Mouse (Mus musculus): ENCODE measurements at regions not wholly inside any gene's neighbourhood (a gene's known extent, or its start where the extent isn't known, plus 50 kb on each side); places are given as distances from the start of the nearest gene placed in this dataset.

DNA sequence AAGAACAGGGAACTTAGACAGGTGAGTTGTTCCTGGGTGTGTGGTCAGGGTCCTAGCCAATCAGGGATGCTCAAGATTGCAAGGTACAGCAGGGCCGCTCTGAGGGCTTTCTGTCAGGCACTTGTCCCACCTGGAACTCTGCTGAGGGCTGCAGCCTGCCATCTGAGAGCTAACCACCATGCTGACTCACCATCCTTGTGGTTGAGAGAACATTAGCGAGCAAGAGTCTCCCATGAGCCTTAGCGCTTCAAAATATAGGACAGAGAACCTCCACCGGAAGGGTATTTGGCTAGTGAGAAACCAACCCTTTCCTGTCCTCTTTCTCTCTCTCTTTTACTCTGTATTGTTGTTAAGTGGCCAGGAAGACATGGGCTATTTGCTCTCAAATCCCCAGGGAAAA, 104.1 kb upstream of the Rasgrp1 start:
- Histone ChIP-seq H3K4me2 (replicated peaks; ENCODE audit: low read depth, low read length) (no peak overlapping the region), H3K27me3 (ENCODE audit: insufficient read depth, low read length) (no peaks in the 10 kb centered on the region), H3K27ac (ENCODE audit: low read length) (no peak overlapping the region), H3K4me3 (ENCODE audit: low read length) (no peak overlapping the region), H3K36me3 (ENCODE audit: insufficient read depth, low read length) (no peaks in the 10 kb centered on the region), H3K9me3 (ENCODE audit: low read length) (no peaks in the 10 kb centered on the region), H3K4me1 (ENCODE audit: insufficient read depth, low read length) (no peaks in the 10 kb centered on the region), H3K9ac (replicated peaks; ENCODE audit: low read length) (no peak overlapping the region)
- no peak for ATAC-seq (ENCODE audit: low FRiP score, low TSS enrichment)
- 82% methylated on average over 4 of the region's 4 CpGs for WGBS

DNA sequence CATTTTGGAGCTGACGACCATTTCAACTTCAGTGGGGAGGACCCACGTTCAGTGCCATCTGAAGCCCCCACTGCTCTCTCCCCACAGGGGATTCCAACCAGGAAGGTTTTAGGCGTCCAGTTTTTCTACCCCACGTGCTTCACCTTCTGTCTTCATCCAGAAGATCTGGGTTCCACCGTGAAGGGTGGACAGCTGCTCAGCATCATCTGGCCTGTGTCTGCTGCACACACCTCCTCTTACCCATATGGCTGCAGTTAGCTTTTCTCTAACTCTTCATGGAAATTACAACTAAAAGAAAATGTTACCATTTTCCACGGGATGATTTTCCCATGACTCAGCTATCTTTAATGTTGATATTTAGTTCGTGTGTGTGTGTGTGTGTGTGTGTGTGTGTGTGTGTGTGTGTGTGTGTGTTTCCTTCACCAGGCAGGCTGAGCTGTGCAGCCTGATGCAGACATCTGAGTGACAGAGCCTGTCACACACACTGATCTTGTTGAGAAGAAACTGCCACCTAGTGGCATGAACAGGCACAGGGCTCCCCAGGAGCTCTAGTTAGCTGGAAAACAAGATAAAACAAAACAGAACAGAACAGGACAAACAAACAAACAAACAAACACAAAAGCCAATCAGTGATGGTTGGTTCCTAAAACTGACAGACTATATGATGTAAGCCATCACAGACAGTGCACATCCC, 107.5 kb upstream of the Rasgrp1 start:
- no peaks in the 10 kb centered on the region for H3K4me1 ChIP-seq (ENCODE audit: insufficient read depth, low read length)
- no peak overlapping the region for H3K9ac ChIP-seq (replicated peaks; ENCODE audit: low read length)
- no peak overlapping the region for H3K27ac ChIP-seq (ENCODE audit: low read length)
- WGBS, result 54% methylated on average over 7 of the region's 7 CpGs
- H3K4me2 ChIP-seq (replicated peaks; ENCODE audit: low read depth, low read length), result no peak overlapping the region
- peak; percentile 67 for ATAC-seq (ENCODE audit: low FRiP score, low TSS enrichment)
- no peak overlapping the region for H3K4me3 ChIP-seq (ENCODE audit: low read length)
- no peaks in the 10 kb centered on the region for H3K9me3 ChIP-seq (ENCODE audit: low read length)
- H3K27me3 ChIP-seq (ENCODE audit: insufficient read depth, low read length), result no peaks in the 10 kb centered on the region
- H3K36me3 ChIP-seq (ENCODE audit: insufficient read depth, low read length), result no peaks in the 10 kb centered on the region

DNA sequence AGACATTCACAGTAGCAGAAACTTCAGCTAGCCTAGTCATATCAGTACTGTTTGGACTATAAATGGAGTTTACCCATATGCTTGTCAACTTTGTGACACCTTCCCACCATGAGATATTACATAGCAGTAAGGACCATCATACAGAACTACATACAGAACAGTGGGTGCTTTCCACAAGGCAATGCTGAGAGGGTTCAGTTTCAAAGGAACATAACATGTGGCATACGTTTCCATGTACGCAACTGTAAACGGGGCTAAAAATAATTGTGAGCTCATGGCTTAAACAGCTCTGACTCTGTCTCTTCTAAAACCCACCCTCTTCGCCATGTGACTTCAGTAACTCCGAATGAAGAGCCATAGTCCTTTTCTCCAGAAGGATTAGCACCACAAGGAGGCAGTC, 109.0 kb upstream of the Rasgrp1 start:
- Histone ChIP-seq H3K4me1 (ENCODE audit: insufficient read depth, low read length) (no peaks in the 10 kb centered on the region), H3K4me2 (replicated peaks; ENCODE audit: low read depth, low read length) (no peak overlapping the region), H3K9ac (replicated peaks; ENCODE audit: low read length) (no peak overlapping the region), H3K4me3 (ENCODE audit: low read length) (no peak overlapping the region), H3K9me3 (ENCODE audit: low read length) (no peaks in the 10 kb centered on the region), H3K27me3 (ENCODE audit: insufficient read depth, low read length) (no peaks in the 10 kb centered on the region), H3K27ac (ENCODE audit: low read length) (no peak overlapping the region), H3K36me3 (ENCODE audit: insufficient read depth, low read length) (no peaks in the 10 kb centered on the region)
- no peak for ATAC-seq (ENCODE audit: low FRiP score, low TSS enrichment)
- 70% methylated on average over 5 of the region's 5 CpGs for WGBS

DNA sequence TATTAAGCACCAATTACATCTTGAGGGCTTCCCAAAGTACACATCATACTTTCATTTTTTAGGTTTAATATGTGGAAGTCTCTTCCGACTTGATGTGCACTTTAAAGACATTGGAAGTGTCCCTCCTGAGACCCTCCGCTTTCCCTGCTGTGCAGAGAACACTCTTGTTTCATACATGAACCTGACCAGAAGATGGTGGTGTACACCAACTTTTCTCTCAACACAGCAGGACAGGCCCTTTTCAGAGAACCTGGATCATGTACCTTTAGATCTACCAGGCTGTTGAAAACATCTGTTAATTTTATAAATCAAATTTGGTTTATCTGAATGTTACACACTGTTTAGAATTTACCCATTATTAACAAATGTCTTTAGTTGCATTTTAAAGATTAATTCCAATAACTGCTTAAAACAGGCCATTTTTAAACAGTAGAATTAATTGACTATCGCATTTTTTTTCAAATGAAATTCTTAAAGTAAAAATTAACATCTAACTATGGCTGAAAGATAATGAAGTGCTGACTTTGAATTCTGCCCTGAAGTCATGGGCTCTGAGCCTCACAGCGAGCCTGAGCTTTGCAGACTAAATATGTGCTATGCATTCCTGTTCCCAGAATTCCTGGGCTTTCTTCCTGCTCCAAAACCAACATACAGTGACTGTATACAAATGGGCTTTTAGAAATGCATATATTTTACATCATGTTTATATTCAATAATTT, 112.4 kb upstream of the Rasgrp1 start:
- Histone ChIP-seq H3K9ac (replicated peaks; ENCODE audit: low read length) (no peak overlapping the region), H3K4me2 (replicated peaks; ENCODE audit: low read depth, low read length) (no peak overlapping the region), H3K4me1 (ENCODE audit: insufficient read depth, low read length) (no peaks in the 10 kb centered on the region), H3K27ac (ENCODE audit: low read length) (no peak overlapping the region), H3K9me3 (ENCODE audit: low read length) (no peaks in the 10 kb centered on the region), H3K27me3 (ENCODE audit: insufficient read depth, low read length) (no peaks in the 10 kb centered on the region), H3K4me3 (ENCODE audit: low read length) (no peak overlapping the region), H3K36me3 (ENCODE audit: insufficient read depth, low read length) (no peaks in the 10 kb centered on the region)
- peak; percentile 64; the same call in 1 of the 2 replicates for ATAC-seq (ENCODE audit: low FRiP score, low TSS enrichment)
- WGBS, result 68% methylated on average over 4 of the region's 4 CpGs

DNA sequence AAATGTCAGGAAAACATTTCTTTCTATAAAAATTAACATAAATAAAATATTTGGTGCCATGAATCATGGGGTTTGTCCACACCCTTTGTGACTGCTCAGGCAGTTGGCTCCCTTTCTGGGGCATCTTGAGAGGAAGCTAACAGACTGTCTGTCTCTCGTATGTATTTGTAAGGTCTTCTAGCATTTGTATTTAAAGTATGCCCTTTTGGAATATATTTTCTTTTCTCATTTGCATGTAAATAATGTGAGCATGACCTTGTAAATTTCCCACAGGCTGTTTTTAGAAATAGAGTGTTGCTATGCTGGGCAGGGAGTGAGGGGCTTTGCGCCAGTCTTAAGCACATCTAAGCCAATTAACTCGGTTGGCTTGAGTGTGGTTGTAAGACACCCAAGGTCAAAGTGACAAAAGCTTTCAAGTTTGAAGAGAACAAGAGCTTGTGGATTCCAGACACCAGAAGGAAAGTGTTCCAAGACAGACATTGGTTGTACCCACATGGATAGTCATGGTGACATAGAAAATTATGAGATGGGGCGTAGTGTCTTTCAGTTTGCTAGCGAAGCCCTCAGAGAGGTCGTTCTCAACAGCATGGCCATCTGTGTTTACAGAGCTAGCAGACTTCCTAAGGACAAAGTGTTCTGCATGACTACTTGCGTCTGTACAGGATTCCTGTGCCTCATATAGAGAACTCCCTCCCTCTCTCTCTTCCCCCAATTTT, 113.1 kb upstream of the Rasgrp1 start:
- Histone ChIP-seq H3K4me1 (ENCODE audit: insufficient read depth, low read length) (no peaks in the 10 kb centered on the region), H3K4me2 (replicated peaks; ENCODE audit: low read depth, low read length) (no peak overlapping the region), H3K9ac (replicated peaks; ENCODE audit: low read length) (no peak overlapping the region), H3K27ac (ENCODE audit: low read length) (peak overlapping the region; percentile 52), H3K36me3 (ENCODE audit: insufficient read depth, low read length) (no peaks in the 10 kb centered on the region), H3K27me3 (ENCODE audit: insufficient read depth, low read length) (no peaks in the 10 kb centered on the region), H3K9me3 (ENCODE audit: low read length) (no peaks in the 10 kb centered on the region), H3K4me3 (ENCODE audit: low read length) (no peak overlapping the region)
- peak; percentile 73 for ATAC-seq (ENCODE audit: low FRiP score, low TSS enrichment)
- WGBS, result 62% methylated on average over 7 of the region's 7 CpGs

DNA sequence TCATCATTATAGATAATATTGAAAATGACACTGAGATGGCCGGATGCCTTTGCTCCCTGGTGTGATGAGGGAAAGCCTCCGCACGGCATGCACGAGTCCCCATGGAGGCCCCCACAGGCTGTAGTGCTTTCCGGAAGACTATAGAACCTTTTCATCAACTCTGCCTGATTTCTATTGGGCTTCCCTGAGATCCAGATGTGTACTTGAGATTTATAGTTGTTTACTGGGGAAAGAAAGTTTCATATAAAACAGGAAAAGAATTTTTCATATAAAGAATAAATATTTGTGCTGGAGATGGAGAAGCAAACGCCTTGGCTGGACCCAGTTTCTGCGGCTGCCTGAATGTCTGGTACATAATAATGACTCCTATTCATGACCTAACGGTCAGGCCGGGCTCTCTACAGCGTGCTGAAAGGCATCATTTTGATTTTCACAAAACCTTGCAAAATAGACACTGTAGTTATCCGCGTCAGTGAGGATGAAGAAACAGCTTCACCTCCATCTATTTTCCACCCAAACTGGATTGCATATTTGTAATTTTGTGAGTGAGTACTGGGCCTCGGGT, 113.7 kb upstream of the Rasgrp1 start:
- Histone ChIP-seq H3K4me3 (ENCODE audit: low read length) (no peak overlapping the region), H3K36me3 (ENCODE audit: insufficient read depth, low read length) (no peaks in the 10 kb centered on the region), H3K27ac (ENCODE audit: low read length) (peak overlapping the region; percentile 52), H3K9me3 (ENCODE audit: low read length) (no peaks in the 10 kb centered on the region), H3K4me1 (ENCODE audit: insufficient read depth, low read length) (no peaks in the 10 kb centered on the region), H3K27me3 (ENCODE audit: insufficient read depth, low read length) (no peaks in the 10 kb centered on the region), H3K9ac (replicated peaks; ENCODE audit: low read length) (no peak overlapping the region), H3K4me2 (replicated peaks; ENCODE audit: low read depth, low read length) (no peak overlapping the region)
- 85% methylated on average over 13 of the region's 13 CpGs for WGBS
- ATAC-seq (ENCODE audit: low FRiP score, low TSS enrichment), result no peak

DNA sequence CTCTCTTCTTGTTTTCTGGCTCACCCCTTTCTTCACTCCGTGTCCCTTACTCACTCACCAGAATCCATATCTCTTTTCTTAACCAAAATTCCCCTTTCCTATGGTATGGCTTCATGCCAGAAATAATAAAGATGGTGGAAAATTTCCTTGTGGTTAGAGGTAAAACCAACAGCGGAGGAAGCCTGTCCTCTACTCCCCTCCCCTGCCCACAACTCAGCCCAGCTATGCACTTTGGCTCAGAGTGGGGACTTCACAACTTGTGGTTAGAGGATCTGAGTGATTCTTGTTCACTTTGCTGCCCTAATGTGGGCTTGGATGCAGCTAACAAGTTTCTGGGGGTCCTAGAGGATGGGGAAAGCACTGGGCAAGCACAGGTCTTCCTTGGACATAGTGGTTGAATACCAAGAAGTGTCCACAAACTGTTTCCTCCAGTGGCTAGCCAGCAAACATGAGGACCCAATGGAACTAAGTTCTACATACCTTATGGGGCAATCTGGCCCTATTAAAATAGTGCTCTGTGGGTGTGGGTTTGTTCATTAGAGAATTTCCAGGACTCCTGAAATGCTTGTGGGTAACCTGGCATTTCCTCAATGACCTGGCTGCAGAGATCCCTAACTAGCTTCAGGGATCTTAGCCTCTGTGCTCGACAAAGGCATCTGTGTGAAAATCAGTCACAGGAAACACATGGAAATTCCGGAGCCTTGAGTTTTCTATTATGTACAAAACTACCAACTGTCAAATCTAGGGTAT, 118.9 kb upstream of the Rasgrp1 start:
- 71% methylated on average over 4 of the region's 4 CpGs for WGBS
- H3K27ac ChIP-seq (ENCODE audit: low read length), result no peak overlapping the region
- no peak overlapping the region for H3K4me2 ChIP-seq (replicated peaks; ENCODE audit: low read depth, low read length)
- H3K4me3 ChIP-seq (ENCODE audit: low read length), result no peak overlapping the region
- H3K27me3 ChIP-seq (ENCODE audit: insufficient read depth, low read length), result no peaks in the 10 kb centered on the region
- no peaks in the 10 kb centered on the region for H3K4me1 ChIP-seq (ENCODE audit: insufficient read depth, low read length)
- H3K36me3 ChIP-seq (ENCODE audit: insufficient read depth, low read length), result no peaks in the 10 kb centered on the region
- H3K9me3 ChIP-seq (ENCODE audit: low read length), result no peaks in the 10 kb centered on the region
- H3K9ac ChIP-seq (replicated peaks; ENCODE audit: low read length), result no peak overlapping the region
- no peak for ATAC-seq (ENCODE audit: low FRiP score, low TSS enrichment)

DNA sequence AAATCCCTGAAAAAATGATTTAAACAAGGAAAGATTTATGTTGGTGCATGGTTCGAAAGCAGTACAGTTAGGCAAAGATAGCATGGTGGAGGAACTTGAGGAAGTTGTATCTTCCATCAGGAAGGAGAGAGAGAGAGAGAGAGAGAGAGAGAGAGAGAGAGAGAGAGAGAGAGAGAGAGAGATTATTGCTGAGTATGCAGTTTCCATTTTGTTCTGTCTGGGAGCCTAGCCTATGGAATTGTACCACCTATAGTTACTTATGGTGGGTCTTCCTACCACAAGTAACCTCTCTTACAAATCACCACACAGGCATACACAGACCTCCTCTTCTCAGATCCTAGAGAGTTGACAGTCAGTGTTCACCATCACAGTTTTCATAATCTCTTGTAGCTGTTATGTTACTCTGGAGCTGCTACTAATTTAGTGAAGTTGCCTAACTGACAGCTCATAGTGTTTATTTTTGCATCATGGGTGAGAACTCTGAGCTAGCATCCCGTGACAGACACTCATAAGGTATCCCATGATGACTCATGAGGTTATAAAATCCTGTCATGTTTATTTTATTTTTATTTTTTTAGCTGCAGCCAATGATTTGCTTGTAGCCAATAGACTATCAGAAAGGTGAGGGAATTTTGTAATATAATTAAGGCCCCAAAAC, 132.2 kb upstream of the Rasgrp1 start:
- Histone ChIP-seq H3K36me3 (ENCODE audit: insufficient read depth, low read length) (no peaks in the 10 kb centered on the region), H3K4me3 (ENCODE audit: low read length) (no peak overlapping the region), H3K9ac (replicated peaks; ENCODE audit: low read length) (no peak overlapping the region), H3K9me3 (ENCODE audit: low read length) (no peaks in the 10 kb centered on the region), H3K4me2 (replicated peaks; ENCODE audit: low read depth, low read length) (no peak overlapping the region), H3K27me3 (ENCODE audit: insufficient read depth, low read length) (no peaks in the 10 kb centered on the region), H3K27ac (ENCODE audit: low read length) (no peak overlapping the region), H3K4me1 (ENCODE audit: insufficient read depth, low read length) (no peaks in the 10 kb centered on the region)
- no peak for ATAC-seq (ENCODE audit: low FRiP score, low TSS enrichment)
- 76% methylated on average over 2 of the region's 2 CpGs for WGBS

DNA sequence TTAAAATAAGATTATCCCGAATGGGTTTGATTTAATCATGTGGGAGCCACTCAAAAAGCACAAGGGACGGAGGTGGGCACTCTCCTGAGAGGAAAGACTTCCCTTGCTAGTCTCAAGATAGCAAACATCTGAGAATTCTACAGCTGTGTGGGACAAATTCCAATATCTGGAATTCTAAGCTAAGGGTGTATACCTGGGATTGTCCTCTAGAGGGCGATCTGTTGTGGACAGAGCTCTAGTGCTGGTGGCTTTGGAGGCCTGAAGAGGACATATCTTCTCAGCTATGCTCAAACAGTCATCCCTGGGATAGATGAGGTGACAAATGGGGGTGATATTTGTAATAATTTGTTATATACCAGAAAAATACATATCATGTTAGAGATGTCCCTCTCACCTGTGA, 132.8 kb upstream of the Rasgrp1 start:
- Histone ChIP-seq H3K9me3 (ENCODE audit: low read length) (no peaks in the 10 kb centered on the region), H3K4me1 (ENCODE audit: insufficient read depth, low read length) (no peaks in the 10 kb centered on the region), H3K36me3 (ENCODE audit: insufficient read depth, low read length) (no peaks in the 10 kb centered on the region), H3K9ac (replicated peaks; ENCODE audit: low read length) (no peak overlapping the region), H3K4me2 (replicated peaks; ENCODE audit: low read depth, low read length) (no peak overlapping the region), H3K4me3 (ENCODE audit: low read length) (no peak overlapping the region), H3K27ac (ENCODE audit: low read length) (no peak overlapping the region), H3K27me3 (ENCODE audit: insufficient read depth, low read length) (no peaks in the 10 kb centered on the region)
- no peak for ATAC-seq (ENCODE audit: low FRiP score, low TSS enrichment)
- 45% methylated on average over 3 of the region's 3 CpGs for WGBS
